Mouse (Mus musculus): ENCODE measurements around the gene Zfp654.

The Zfp654 gene

GRCm38 (mm10) chr16:64759245-64759626 is 92.2 kb downstream of the Zfp654 start:
- DNase-seq = no peak

GRCm38 (mm10) chr16:64758561-64759244 is 92.7 kb downstream of the Zfp654 start:
- DNase-seq = peak in 1 of 2 experiments; percentile 56

- DNase-seq = peak; percentile 55 to 75
These were observed 93.6 kb downstream of the Zfp654 start for GRCm38 (mm10) chr16:64757666-64758400.

GRCm38 (mm10) chr16:64756321-64756720 is 95.1 kb downstream of the Zfp654 start:
- DNase-seq = no peak

GRCm38 (mm10) chr16:64754743-64755139 is 96.7 kb downstream of the Zfp654 start:
- DNase-seq = peak in 1 of 2 experiments; percentile 19

- no peak for DNase-seq
These were observed 97.3 kb downstream of the Zfp654 start for GRCm38 (mm10) chr16:64753990-64754742.

GRCm38 (mm10) chr16:64748237-64748636 is 103.2 kb downstream of the Zfp654 start:
- peak; percentile 22 to 41 for DNase-seq

- no peak for DNase-seq
These were observed 106.4 kb downstream of the Zfp654 start for GRCm38 (mm10) chr16:64745089-64745488.

- DNase-seq = no peak
These were observed 114.2 kb downstream of the Zfp654 start for GRCm38 (mm10) chr16:64737289-64737688.
